Mouse (Mus musculus): ENCODE measurements around the gene Lins1.

GRCm38 (mm10) chr7:66755611-66756010 lies 65.9 kb downstream of the Lins1 start:
- TF ChIP-seq CTCF (IDR thresholded peaks at IDR 0.05; ENCODE audit: low read depth, low read length): no peak
- no peak for TF ChIP-seq GATA1 (IDR thresholded peaks at IDR 0.05; ENCODE audit: borderline replicate concordance, low read length)
- no peak for TF ChIP-seq POLR2AphosphoS5 (IDR thresholded peaks at IDR 0.05; ENCODE audit: insufficient replicate concordance, low read depth, low read length)

Data from G1E (cell line).